Mouse (Mus musculus): ENCODE results near the gene Olfr1410. TPM values are rescaled to one million over a fixed set of nuclear protein-coding genes. Genes with fewer than 3 reads are reported as not detected.

Olfr1410 gene
- total and polyA plus RNA-seq, 3 experiments, result not detected

GRCm38 (mm10) chr1:92651467-92651866 lies 45.9 kb downstream of the Olfr1410 start:
- Histone ChIP-seq H3K4me1 (ENCODE audit: control insufficient read depth in 1 of 2, insufficient read depth in 2 of 2, low read length in 2 of 2) (peaks cover 3 to 7% of the 10 kb centered on the region in 2 experiments), H3K4me3 (ENCODE audit: control insufficient read depth in 1 of 2, insufficient read depth in 1 of 2, low read depth in 2 of 2, low read length in 2 of 2) (no peak overlapping the region), H3K79me2 (ENCODE audit: control insufficient read depth, insufficient read depth, low read length, poor library complexity) (no peaks in the 10 kb centered on the region; the same call in 1 of the 2 replicates), H3K27ac (ENCODE audit: control insufficient read depth, low read depth, low read length) (no peak overlapping the region), H3K9ac (ENCODE audit: control insufficient read depth, low read depth, low read length, poor library complexity, severe bottlenecking) (no peak overlapping the region), H3K27me3 (ENCODE audit: control insufficient read depth in 1 of 2, insufficient read depth in 2 of 2, low read length in 2 of 2) (no peaks in the 10 kb centered on the region), H3K36me3 (ENCODE audit: control insufficient read depth in 1 of 2, insufficient read depth in 2 of 2, low read length in 2 of 2) (peaks cover 0 to 7% of the 10 kb centered on the region in 2 experiments; a peak in 2 of 4 replicates), H3K9me3 (replicated peaks; ENCODE audit: insufficient read depth, low read length) (no peaks in the 10 kb centered on the region)
- TF ChIP-seq E2F4 (IDR thresholded peaks at IDR 0.05; ENCODE audit: borderline replicate concordance, low read depth, low read length), result no peak
- no peak for TF ChIP-seq RCOR1 (IDR thresholded peaks at IDR 0.05; ENCODE audit: low read depth, low read length)
- no peak for TF ChIP-seq NRF1 (IDR thresholded peaks at IDR 0.05; ENCODE audit: insufficient read depth, low read depth, low read length, poor library complexity, severe bottlenecking)
- no peak for TF ChIP-seq MYB (IDR thresholded peaks at IDR 0.05; ENCODE audit: low read depth, low read length)
- TF ChIP-seq MYC (IDR thresholded peaks at IDR 0.05; ENCODE audit: low read depth, low read length), result no peak
- TF ChIP-seq EP300 (IDR thresholded peaks at IDR 0.05; ENCODE audit: low read depth in 1 of 2, low read length in 2 of 2), result no peak
- TF ChIP-seq CHD2 (IDR thresholded peaks at IDR 0.05; ENCODE audit: low read length), result no peak
- TF ChIP-seq BHLHE40 (IDR thresholded peaks at IDR 0.05; ENCODE audit: borderline replicate concordance, low read depth, low read length), result no peak
- no peak for TF ChIP-seq ELF1 (IDR thresholded peaks at IDR 0.05; ENCODE audit: low read depth, low read length)
- TF ChIP-seq CHD1 (IDR thresholded peaks at IDR 0.05; ENCODE audit: low read depth, low read length), result no peak
- TF ChIP-seq TCF12 (IDR thresholded peaks at IDR 0.05; ENCODE audit: low read depth, low read length), result no peak
- TF ChIP-seq GATA1 (IDR thresholded peaks at IDR 0.05; ENCODE audit: low read depth, low read length), result no peak
- no peak for TF ChIP-seq ZMIZ1 (IDR thresholded peaks at IDR 0.05; ENCODE audit: low read depth, low read length)
- DNase-seq (ENCODE audit: low read depth, low spot score), result no peak

GRCm38 (mm10) chr1:92653179-92653578 lies 47.6 kb downstream of the Olfr1410 start:
- Histone ChIP-seq H3K9ac (ENCODE audit: control insufficient read depth, low read depth, low read length, poor library complexity, severe bottlenecking) (no peak overlapping the region), H3K27me3 (ENCODE audit: control insufficient read depth in 1 of 2, insufficient read depth in 2 of 2, low read length in 2 of 2) (no peaks in the 10 kb centered on the region), H3K4me3 (ENCODE audit: control insufficient read depth in 1 of 2, insufficient read depth in 1 of 2, low read depth in 2 of 2, low read length in 2 of 2) (no peak overlapping the region), H3K27ac (ENCODE audit: control insufficient read depth, low read depth, low read length) (no peak overlapping the region), H3K36me3 (ENCODE audit: control insufficient read depth in 1 of 2, insufficient read depth in 2 of 2, low read length in 2 of 2) (peaks cover 0 to 1% of the 10 kb centered on the region in 2 experiments; a peak in 2 of 4 replicates), H3K9me3 (replicated peaks; ENCODE audit: insufficient read depth, low read length) (no peaks in the 10 kb centered on the region), H3K79me2 (ENCODE audit: control insufficient read depth, insufficient read depth, low read length, poor library complexity) (no peaks in the 10 kb centered on the region), H3K4me1 (ENCODE audit: control insufficient read depth in 1 of 2, insufficient read depth in 2 of 2, low read length in 2 of 2) (peaks cover 0 to 2% of the 10 kb centered on the region in 2 experiments; a peak in 2 of 4 replicates)
- TF ChIP-seq USF1 (IDR thresholded peaks at IDR 0.05; ENCODE audit: low read depth, low read length), result no peak
- no peak for TF ChIP-seq ZKSCAN1 (IDR thresholded peaks at IDR 0.05; ENCODE audit: low read depth, low read length)
- no peak for TF ChIP-seq ZMIZ1 (IDR thresholded peaks at IDR 0.05; ENCODE audit: low read depth, low read length)
- TF ChIP-seq EP300 (IDR thresholded peaks at IDR 0.05; ENCODE audit: low read depth in 1 of 2, low read length in 2 of 2), result no peak
- no peak for TF ChIP-seq MXI1 (IDR thresholded peaks at IDR 0.05; ENCODE audit: low read depth, low read length)
- TF ChIP-seq CHD2 (IDR thresholded peaks at IDR 0.05; ENCODE audit: low read length), result no peak
- no peak for TF ChIP-seq POLR2A (IDR thresholded peaks at IDR 0.05; ENCODE audit: control insufficient read depth in 1 of 2, insufficient read depth in 1 of 2, low read depth in 1 of 2, low read length in 2 of 2, poor library complexity in 1 of 2)
- no peak for TF ChIP-seq RCOR1 (IDR thresholded peaks at IDR 0.05; ENCODE audit: low read depth, low read length)
- TF ChIP-seq MYC (IDR thresholded peaks at IDR 0.05; ENCODE audit: low read depth, low read length), result no peak
- no peak for TF ChIP-seq JUND (IDR thresholded peaks at IDR 0.05; ENCODE audit: low read depth, low read length)
- no peak for DNase-seq (ENCODE audit: low read depth, low spot score)
